Mouse (Mus musculus): Measurements from ENCODE around the gene Zfp646. TPM values are rescaled to one million over a fixed set of nuclear protein-coding genes. Genes with fewer than 3 reads are reported as not detected.

The Zfp646 gene
- total RNA-seq (2023), result 91.0 to 95.6 TPM (median 92.9 TPM) in 4 replicates

GRCm38 (mm10) chr7:127876041-127876466 lies at the start of gene Zfp646:
Gene Zfp646 (plus strand): TSS chr7:127876221.

GRCm38 (mm10) chr7:127876467-127877348 lies 687 bp downstream of the Zfp646 start, which contains the start of gene Zfp668:
Gene Zfp668 (minus strand): TSS chr7:127876828.

GRCm38 (mm10) chr7:127890798-127891197 lies 14.8 kb downstream of the Zfp646 start, which contains the start of gene Prss53:
Gene Prss53 (minus strand): TSS chr7:127890970.

GRCm38 (mm10) chr7:127895442-127895841 lies 19.4 kb downstream of the Zfp646 start, which contains the start of the genes Gm21974 and Vkorc1:
Gene Gm21974 (minus strand): TSS chr7:127895454.
Gene Vkorc1 (minus strand): TSS chr7:127895617.

GRCm38 (mm10) chr7:127903971-127904796 lies 28.2 kb downstream of the Zfp646 start, which contains the start of gene Bckdk:
Gene Bckdk (plus strand): TSS chr7:127904082.

GRCm38 (mm10) chr7:127912190-127912871 lies 36.3 kb downstream of the Zfp646 start, which contains the start of gene Kat8:
Gene Kat8 (plus strand): TSS chr7:127912516.

GRCm38 (mm10) chr7:127929923-127930322 lies 53.9 kb downstream of the Zfp646 start, which contains the start of gene Prss8:
Gene Prss8 (minus strand): TSS chr7:127930104.

Other genes starting within 250 kb of the Zfp646 start
- gene Bcl7c, start 167.3 kb upstream of the Zfp646 start, total RNA-seq (2023), result 63.0 to 68.4 TPM (median 63.8 TPM) in 4 replicates
- gene Ctf1, start 163.5 kb upstream of the Zfp646 start, total RNA-seq (2023), result not detected in 4 replicates
- gene Ctf2, start 144.1 kb upstream of the Zfp646 start, total RNA-seq (2023), result not detected in 4 replicates
- gene Fbxl19, start 131.7 kb upstream of the Zfp646 start, total RNA-seq (2023), result 14.7 to 17.9 TPM (median 15.5 TPM) in 4 replicates
- 28.6 to 34.8 TPM (median 29.6 TPM) in 4 replicates for gene Orai3, start 106.4 kb upstream of the Zfp646 start, total RNA-seq (2023)
- gene Setd1a, start 99.6 kb upstream of the Zfp646 start, total RNA-seq (2023), result 73.7 to 86.9 TPM (median 79.4 TPM) in 4 replicates
- gene Gm49388, start 90.6 kb upstream of the Zfp646 start, total RNA-seq (2023), result 1.5 to 2.4 TPM in 2 of 4 replicates, not detected in the others
- gene Hsd3b7, start 75.6 kb upstream of the Zfp646 start, total RNA-seq (2023), result 1.7 to 3.7 TPM (median 3.2 TPM) in 4 replicates
- 121 to 153 TPM (median 133 TPM) in 4 replicates for gene Stx4a, start 51.9 kb upstream of the Zfp646 start, total RNA-seq (2023)
- not detected in 4 replicates for gene Stx1b, start 51.7 kb upstream of the Zfp646 start, total RNA-seq (2023)
- 13.9 to 14.9 TPM (median 14.4 TPM) in 4 replicates for gene Zfp668, start 607 bp downstream of the Zfp646 start, total RNA-seq (2023)
- gene Prss53, start 14.7 kb downstream of the Zfp646 start, total RNA-seq (2023), result 0.35 to 0.45 TPM (median 0.40 TPM) in 4 replicates
- gene Gm21974, start 19.2 kb downstream of the Zfp646 start, total RNA-seq (2023), result not detected in 4 replicates
- gene Vkorc1, start 19.4 kb downstream of the Zfp646 start, total RNA-seq (2023), result 15.5 to 22.2 TPM (median 17.5 TPM) in 4 replicates
- gene Bckdk, start 27.9 kb downstream of the Zfp646 start, total RNA-seq (2023), result 30.2 to 34.8 TPM (median 32.9 TPM) in 4 replicates
- gene Kat8, start 36.3 kb downstream of the Zfp646 start, total RNA-seq (2023), result 43.2 to 49.2 TPM (median 46.0 TPM) in 4 replicates
- not detected in 4 replicates for gene Prss8, start 53.9 kb downstream of the Zfp646 start, total RNA-seq (2023)
- gene Prss36, start 70.5 kb downstream of the Zfp646 start, total RNA-seq (2023), result 2.5 to 3.3 TPM (median 2.8 TPM) in 4 replicates
- 793 to 895 TPM (median 867 TPM) in 4 replicates for gene Fus, start 91.2 kb downstream of the Zfp646 start, total RNA-seq (2023)
- gene Pycard, start 117.6 kb downstream of the Zfp646 start, total RNA-seq (2023), result 24.0 to 28.8 TPM (median 26.2 TPM) in 4 replicates
- 0.26 to 1.7 TPM (median 1.0 TPM) in 4 replicates for gene Trim72, start 127.7 kb downstream of the Zfp646 start, total RNA-seq (2023)
- 1.4 to 2.7 TPM (median 2.1 TPM) in 4 replicates for gene Itgam, start 186.4 kb downstream of the Zfp646 start, total RNA-seq (2023)
- gene Gm49368, start 186.5 kb downstream of the Zfp646 start, total RNA-seq (2023), result not detected in 4 replicates